Mouse (Mus musculus): ENCODE results near the gene Dapk1. TPM values are rescaled to one million over a fixed set of nuclear protein-coding genes. Genes with fewer than 3 reads are reported as not detected.

Gene Dapk1
- polyA plus RNA-seq, 1 experiment from 2014 or later: 19.4 TPM

DNA sequence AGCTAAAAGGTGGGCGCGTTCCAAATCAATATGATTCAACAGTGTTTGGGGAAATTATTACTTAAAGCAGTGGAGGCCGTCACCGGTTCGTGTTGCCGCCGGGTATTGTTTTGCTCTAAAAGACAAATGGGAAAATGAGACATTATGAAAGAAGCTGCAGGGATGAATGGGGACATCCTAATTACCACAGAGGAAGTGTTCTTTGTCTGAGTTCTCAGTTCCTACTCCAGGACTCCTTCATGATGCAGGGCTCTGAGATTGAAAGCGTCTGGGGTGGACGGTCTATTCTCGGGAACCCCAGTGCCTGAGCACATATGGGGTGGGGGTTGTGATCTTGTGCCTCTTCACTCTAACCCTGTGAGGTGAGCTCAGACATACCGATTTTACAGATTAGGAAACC is 48.3 kb downstream of the Dapk1 start:
- no peak for DNase-seq (ENCODE audit: low spot score)
- Histone ChIP-seq H3K4me1 (peaks cover 5% of the 10 kb centered on the region; the same call in 1 of the 2 replicates), H3K27ac (no peak overlapping the region), H3K4me3 (no peak overlapping the region), H3K9me3 (no peaks in the 10 kb centered on the region), H3K36me3 (no peaks in the 10 kb centered on the region), H3K27me3 (ENCODE audit: insufficient read depth, poor library complexity, severe bottlenecking) (no peaks in the 10 kb centered on the region)
- 90% methylated on average over 11 of the region's 11 CpGs for WGBS

DNA sequence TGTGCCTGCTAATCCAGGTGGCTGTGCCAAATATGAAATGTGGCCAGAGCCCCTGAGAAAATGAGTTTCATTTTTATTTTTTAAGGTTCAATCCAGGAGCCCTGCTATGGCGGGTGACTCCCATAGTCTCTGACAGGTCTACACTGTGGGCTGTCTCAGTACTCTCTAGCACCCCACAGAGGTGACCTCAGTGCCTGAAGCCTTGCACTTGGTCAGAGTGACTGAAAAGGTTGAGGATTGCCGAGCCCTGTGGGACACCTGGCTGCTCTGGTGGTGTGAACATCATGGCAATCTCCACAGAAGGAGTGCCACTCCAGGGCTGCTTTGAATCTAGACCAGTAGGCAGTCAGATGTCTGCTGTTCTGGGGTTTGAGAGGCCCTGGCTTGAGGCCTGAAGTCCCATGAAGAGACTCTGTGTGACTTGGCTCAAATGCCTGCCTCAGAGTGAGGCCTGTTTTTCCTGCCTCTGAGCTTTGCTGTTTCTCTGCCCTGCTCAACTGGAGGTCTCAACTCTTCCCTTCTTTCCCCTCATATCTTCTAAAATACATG is 52.3 kb downstream of the Dapk1 start:
- Histone ChIP-seq H3K4me3 (no peak overlapping the region), H3K27me3 (ENCODE audit: insufficient read depth, poor library complexity, severe bottlenecking) (no peaks in the 10 kb centered on the region), H3K27ac (no peak overlapping the region), H3K9me3 (no peaks in the 10 kb centered on the region), H3K36me3 (no peaks in the 10 kb centered on the region), H3K4me1 (peaks cover 5% of the 10 kb centered on the region; the same call in 1 of the 2 replicates)
- DNase-seq (ENCODE audit: low spot score): no peak
- WGBS: 72% methylated on average over 2 of the region's 2 CpGs

DNA sequence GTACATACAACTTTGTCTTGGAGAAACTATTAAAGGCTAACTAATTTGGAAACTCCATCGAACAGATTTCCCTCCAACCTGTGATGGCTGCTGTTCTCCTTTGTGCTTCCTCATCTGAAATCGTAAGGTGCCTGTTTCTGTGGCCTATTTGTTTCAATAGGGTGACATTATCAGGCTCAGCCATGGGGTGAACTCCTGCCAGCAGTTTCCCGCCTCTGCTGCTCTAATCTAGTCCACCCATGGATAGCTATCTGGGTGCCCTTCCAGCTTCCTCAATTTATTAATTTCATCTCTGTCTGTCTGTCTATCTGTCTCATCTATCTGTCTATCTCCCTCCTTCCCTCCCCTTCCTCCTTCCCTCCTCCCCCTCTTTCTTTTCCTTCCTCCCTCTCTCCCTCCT is 53.5 kb downstream of the Dapk1 start:
- no peak overlapping the region for H3K27ac ChIP-seq
- no peaks in the 10 kb centered on the region for H3K27me3 ChIP-seq (ENCODE audit: insufficient read depth, poor library complexity, severe bottlenecking)
- no peak for DNase-seq (ENCODE audit: low spot score)
- H3K36me3 ChIP-seq: no peaks in the 10 kb centered on the region
- H3K4me1 ChIP-seq: peaks cover 13% of the 10 kb centered on the region
- 73% methylated on average over 3 of the region's 3 CpGs for WGBS
- no peak overlapping the region for H3K4me3 ChIP-seq
- no peaks in the 10 kb centered on the region for H3K9me3 ChIP-seq

DNA sequence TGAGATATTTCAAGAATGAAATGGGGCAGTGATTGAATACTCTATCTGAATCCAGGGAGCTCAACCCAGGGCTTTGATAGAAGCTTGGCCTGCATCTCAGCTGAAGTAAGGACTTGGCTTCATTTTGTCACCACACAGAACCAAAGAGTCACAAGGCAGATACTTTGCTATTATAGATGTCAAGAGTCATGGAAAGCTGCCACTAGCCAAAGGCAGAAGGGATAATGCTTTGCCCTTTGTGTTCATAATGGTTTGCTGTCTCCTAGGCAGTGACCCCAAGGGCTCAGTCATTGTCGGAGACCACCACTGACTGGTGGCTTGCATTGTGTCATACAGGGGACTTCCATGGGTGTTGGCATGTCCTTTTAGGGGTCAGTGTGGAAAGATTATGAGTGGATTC is 57.9 kb downstream of the Dapk1 start:
- Histone ChIP-seq H3K4me1 (peaks cover 28% of the 10 kb centered on the region), H3K4me3 (no peak overlapping the region), H3K27me3 (ENCODE audit: insufficient read depth, poor library complexity, severe bottlenecking) (no peaks in the 10 kb centered on the region), H3K9me3 (no peaks in the 10 kb centered on the region), H3K36me3 (no peaks in the 10 kb centered on the region), H3K27ac (no peak overlapping the region)
- DNase-seq (ENCODE audit: low spot score): no peak
- 73% methylated on average over 1 of the region's 1 CpGs for WGBS

DNA sequence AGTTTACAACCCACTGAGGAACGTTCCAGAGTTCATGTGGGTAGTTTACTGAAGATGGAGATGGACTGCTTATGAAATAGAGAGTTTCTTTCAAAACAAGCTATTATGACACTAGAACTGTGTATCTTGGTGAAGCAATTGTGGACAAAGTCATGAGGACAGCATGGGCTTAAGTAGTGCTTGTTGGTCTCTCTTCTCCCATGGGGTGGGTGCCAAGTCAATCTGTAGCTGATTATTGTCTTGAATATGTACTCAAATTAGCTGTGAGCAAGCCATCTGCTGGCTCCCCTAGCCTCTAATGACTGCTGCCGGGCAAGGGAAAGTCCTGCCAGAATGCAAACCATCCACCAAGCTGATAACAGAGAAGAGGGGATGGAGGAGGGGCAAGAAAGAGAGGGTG is 58.3 kb downstream of the Dapk1 start:
- WGBS: 48% methylated on average over 2 of the region's 2 CpGs
- H3K9me3 ChIP-seq: no peaks in the 10 kb centered on the region
- no peak for DNase-seq (ENCODE audit: low spot score)
- no peaks in the 10 kb centered on the region for H3K27me3 ChIP-seq (ENCODE audit: insufficient read depth, poor library complexity, severe bottlenecking)
- H3K4me1 ChIP-seq: peaks cover 28% of the 10 kb centered on the region
- 0 out of 2 replicates have a peak overlapping the region, but pooled peaks have one; percentile 24 for H3K27ac ChIP-seq
- H3K36me3 ChIP-seq: no peaks in the 10 kb centered on the region
- no peak overlapping the region for H3K4me3 ChIP-seq

DNA sequence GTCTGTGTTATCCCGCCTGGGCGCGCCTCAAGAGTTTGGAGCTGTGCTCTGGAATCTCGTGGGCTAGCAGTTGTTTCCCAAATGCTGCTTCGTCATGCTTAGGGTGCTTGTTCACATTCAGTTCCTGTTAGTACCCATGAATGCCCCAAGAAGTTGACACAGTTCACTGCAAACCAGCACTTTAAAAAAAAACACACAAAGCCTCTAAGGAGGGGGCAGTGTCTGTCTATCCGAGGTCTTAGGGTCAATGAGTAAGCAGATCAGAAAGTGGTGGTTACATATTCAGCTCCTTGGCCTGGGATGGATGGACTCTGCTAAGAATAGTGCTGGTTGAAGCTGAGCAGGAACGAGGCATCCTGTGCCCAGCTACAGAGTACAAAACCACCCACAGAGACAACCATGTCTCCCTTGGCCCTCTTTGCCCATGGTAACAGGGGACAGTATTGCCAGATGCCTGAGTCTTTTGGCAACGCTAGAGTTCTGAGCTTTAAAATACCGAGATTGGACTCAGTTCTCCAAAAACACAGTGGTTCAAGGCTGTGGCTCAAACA is 59.0 kb downstream of the Dapk1 start:
- WGBS: 60% methylated on average over 9 of the region's 9 CpGs
- H3K27me3 ChIP-seq (ENCODE audit: insufficient read depth, poor library complexity, severe bottlenecking): no peaks in the 10 kb centered on the region
- no peak for DNase-seq (ENCODE audit: low spot score)
- H3K4me3 ChIP-seq: no peak overlapping the region
- peaks cover 28% of the 10 kb centered on the region for H3K4me1 ChIP-seq
- no peak overlapping the region for H3K27ac ChIP-seq
- H3K36me3 ChIP-seq: no peaks in the 10 kb centered on the region
- H3K9me3 ChIP-seq: no peaks in the 10 kb centered on the region

DNA sequence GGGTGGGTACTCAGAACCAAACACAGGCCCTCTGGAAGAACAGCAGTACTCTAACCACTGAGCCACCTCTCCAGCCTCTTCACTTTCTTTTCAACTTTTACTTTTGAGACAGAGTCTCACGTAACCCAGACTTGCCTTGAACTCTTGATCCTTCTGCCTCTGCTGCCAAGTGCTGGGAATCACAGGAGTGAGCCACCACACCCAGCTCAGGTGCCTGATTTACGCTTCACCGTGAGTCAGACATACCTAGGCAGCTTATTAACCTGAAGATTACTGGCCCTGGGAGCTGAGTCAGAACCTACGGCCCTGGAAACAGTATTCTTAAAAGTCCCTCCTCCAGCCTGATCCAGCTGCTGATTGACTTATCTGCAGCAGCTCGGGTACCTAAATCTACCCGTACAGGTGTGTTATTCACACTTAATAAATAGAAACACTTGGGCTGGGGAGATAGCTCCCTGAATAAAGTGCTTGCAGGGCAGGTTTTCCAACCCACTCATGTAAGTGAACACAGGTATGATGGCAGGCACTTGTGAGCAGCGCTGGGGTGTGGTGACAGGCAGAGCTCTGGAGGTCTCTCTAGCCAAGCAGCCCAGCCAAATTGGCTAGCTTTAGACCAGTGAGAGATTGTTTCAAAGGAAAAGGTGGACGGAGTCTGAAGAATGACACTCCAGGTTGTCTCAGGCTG is 60.9 kb downstream of the Dapk1 start:
- Histone ChIP-seq H3K4me1 (peaks cover 28% of the 10 kb centered on the region), H3K27ac (no peak overlapping the region), H3K27me3 (ENCODE audit: insufficient read depth, poor library complexity, severe bottlenecking) (no peaks in the 10 kb centered on the region), H3K36me3 (0 out of 2 replicates have a peak, but pooled peaks cover 2% of the 10 kb centered on the region), H3K9me3 (no peaks in the 10 kb centered on the region), H3K4me3 (no peak overlapping the region)
- DNase-seq (ENCODE audit: low spot score): no peak
- 81% methylated on average over 8 of the region's 8 CpGs for WGBS

DNA sequence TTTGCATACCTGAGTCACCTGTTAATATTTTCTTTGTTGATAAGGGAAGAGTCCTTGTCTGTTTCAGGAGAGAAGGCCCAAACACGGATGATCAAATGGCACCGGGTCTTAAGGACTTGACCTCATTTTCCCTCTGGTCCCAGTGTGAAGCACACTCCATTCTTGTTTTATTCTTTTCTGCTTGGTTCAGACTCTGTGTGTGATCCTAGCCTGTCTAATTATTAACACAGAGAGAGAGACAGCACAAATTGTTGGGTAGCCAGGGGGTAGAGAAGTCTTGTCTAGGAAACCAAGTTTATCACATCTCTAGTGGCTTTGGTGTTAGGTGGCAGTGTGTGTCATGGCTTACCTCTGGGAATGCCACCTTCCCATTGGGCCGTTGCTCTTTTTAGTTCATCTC is 62.3 kb downstream of the Dapk1 start:
- no peak overlapping the region for H3K27ac ChIP-seq
- H3K9me3 ChIP-seq: no peaks in the 10 kb centered on the region
- H3K4me1 ChIP-seq: peaks cover 28% of the 10 kb centered on the region
- H3K27me3 ChIP-seq (ENCODE audit: insufficient read depth, poor library complexity, severe bottlenecking): no peaks in the 10 kb centered on the region
- H3K4me3 ChIP-seq: no peak overlapping the region
- WGBS: 55% methylated on average over 3 of the region's 3 CpGs
- DNase-seq (ENCODE audit: low spot score): no peak
- H3K36me3 ChIP-seq: 0 out of 2 replicates have a peak, but pooled peaks cover 2% of the 10 kb centered on the region

DNA sequence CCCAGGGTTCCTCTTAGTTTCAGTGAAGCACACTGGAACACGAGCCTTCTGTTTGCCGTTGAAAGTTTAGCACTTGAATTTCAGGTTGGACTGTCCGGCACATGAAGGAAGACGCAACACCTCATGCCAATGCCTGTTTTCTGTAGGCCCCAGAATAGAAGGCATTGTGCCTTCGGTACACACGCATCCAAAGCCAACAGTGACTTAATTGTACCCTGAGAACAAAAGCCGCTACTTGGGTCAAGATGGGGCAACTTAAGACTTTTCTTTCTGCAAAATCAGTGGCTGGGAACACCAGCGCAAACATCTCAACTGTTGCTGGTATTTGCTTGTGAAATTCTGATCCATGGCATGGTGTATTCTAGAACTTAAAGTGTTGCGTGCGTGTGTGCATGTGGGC is 63.1 kb downstream of the Dapk1 start:
- no peaks in the 10 kb centered on the region for H3K9me3 ChIP-seq
- H3K36me3 ChIP-seq: 0 out of 2 replicates have a peak, but pooled peaks cover 2% of the 10 kb centered on the region
- peaks cover 25% of the 10 kb centered on the region for H3K4me1 ChIP-seq
- no peak for DNase-seq (ENCODE audit: low spot score)
- no peaks in the 10 kb centered on the region for H3K27me3 ChIP-seq (ENCODE audit: insufficient read depth, poor library complexity, severe bottlenecking)
- H3K27ac ChIP-seq: no peak overlapping the region
- no peak overlapping the region for H3K4me3 ChIP-seq
- 91% methylated on average over 10 of the region's 10 CpGs for WGBS

DNA sequence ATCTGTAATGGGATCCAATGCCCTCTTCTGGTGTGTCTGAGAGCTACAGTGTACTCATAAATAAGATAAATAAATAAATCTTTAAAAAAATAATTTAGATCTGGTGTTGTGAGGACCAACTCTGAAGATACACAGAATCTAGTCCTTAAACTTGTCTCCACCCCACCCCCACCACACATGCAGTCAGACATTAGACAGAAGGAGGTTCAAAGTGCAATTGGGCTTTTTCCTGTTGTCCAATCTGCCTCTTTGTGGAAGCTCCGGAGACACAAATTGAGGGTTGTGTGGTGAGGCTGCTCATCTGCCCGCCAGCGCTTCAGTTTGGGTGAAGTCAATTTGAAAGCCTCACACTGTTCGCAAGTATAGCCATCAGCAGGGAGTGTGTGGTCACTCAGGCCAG is 63.7 kb downstream of the Dapk1 start:
- peaks cover 23% of the 10 kb centered on the region for H3K4me1 ChIP-seq
- H3K36me3 ChIP-seq: 0 out of 2 replicates have a peak, but pooled peaks cover 2% of the 10 kb centered on the region
- H3K4me3 ChIP-seq: no peak overlapping the region
- no peak overlapping the region for H3K27ac ChIP-seq
- H3K9me3 ChIP-seq: no peaks in the 10 kb centered on the region
- WGBS: 90% methylated on average over 4 of the region's 4 CpGs
- H3K27me3 ChIP-seq (ENCODE audit: insufficient read depth, poor library complexity, severe bottlenecking): no peaks in the 10 kb centered on the region
- no peak for DNase-seq (ENCODE audit: low spot score)

DNA sequence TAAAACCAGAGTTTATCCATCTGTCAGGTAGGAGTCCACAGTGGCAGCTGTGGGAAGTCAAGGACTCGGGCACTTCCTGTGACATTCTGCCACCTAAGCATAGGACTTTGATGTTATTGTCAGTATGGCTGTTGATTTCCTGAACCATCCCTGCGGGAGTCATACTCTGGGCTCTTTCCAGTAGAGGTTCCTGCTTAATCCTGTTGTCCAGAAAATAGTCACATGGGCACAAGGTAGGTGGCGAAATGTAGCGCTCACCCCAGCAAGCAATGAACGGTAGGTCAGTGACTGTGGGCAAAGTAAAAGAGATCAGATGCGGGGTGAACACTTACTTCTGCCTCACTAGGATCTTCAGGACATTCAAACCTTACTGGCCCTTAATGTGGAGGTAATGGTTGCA is 66.3 kb downstream of the Dapk1 start:
- H3K27me3 ChIP-seq (ENCODE audit: insufficient read depth, poor library complexity, severe bottlenecking): no peaks in the 10 kb centered on the region
- H3K36me3 ChIP-seq: 0 out of 2 replicates have a peak, but pooled peaks cover 2% of the 10 kb centered on the region
- no peaks in the 10 kb centered on the region for H3K9me3 ChIP-seq
- no peak overlapping the region for H3K4me3 ChIP-seq
- 75% methylated on average over 6 of the region's 6 CpGs for WGBS
- no peak for DNase-seq (ENCODE audit: low spot score)
- H3K27ac ChIP-seq: no peak overlapping the region
- H3K4me1 ChIP-seq: peaks cover 38% of the 10 kb centered on the region

DNA sequence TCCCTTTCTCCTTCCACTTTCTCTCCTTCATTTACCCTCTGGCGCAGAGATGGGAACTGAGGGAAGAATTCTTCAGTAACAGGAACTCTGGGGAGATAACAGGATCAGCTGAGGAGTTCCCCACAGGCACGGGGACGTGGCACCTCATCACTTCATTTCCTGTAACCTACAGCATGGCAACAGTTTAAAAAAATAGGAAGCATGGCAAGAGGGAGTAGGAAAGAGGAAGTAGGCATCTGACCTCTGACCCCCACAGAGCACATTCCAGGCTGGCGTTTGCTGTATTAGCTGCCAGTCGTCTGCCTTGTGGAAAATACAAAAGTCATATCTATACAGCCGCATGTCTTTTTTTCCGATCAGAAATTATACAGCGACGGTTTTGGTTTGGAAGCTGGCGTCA is 68.9 kb downstream of the Dapk1 start:
- 33% methylated on average over 10 of the region's 10 CpGs for WGBS
- Histone ChIP-seq H3K9me3 (no peaks in the 10 kb centered on the region), H3K4me1 (peaks cover 50% of the 10 kb centered on the region), H3K27ac (peak overlapping the region; percentile 75; the same call in 1 of the 2 replicates), H3K27me3 (ENCODE audit: insufficient read depth, poor library complexity, severe bottlenecking) (no peaks in the 10 kb centered on the region), H3K4me3 (peak overlapping the region; percentile 18; the same call in 1 of the 2 replicates), H3K36me3 (0 out of 2 replicates have a peak, but pooled peaks cover 2% of the 10 kb centered on the region)
- DNase-seq (ENCODE audit: low spot score): no peak

DNA sequence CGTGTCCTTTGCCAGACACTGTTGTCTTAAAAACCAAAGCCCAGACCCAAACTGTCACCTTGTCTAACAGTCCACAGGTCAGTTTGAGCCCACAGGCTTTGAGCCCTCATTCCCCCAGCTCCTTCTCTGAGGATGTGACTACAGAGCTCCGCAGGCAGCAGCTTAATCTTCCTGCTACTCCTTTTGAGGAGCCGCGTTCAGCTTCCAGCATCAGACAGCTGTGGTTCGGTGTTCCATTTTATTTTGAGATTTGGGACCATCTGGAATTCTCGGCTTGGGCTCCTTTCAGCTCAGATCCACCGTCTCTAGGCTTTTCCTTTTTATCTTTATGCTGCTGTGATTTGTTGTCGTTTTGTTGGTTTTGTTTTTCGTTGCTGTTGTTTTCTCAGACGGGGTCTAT is 69.5 kb downstream of the Dapk1 start:
- 0 out of 2 replicates have a peak, but pooled peaks cover 2% of the 10 kb centered on the region for H3K36me3 ChIP-seq
- H3K4me1 ChIP-seq: peaks cover 56% of the 10 kb centered on the region
- H3K27ac ChIP-seq: peak overlapping the region; percentile 75; the same call in 1 of the 2 replicates
- no peak overlapping the region for H3K4me3 ChIP-seq
- H3K27me3 ChIP-seq (ENCODE audit: insufficient read depth, poor library complexity, severe bottlenecking): no peaks in the 10 kb centered on the region
- H3K9me3 ChIP-seq: no peaks in the 10 kb centered on the region
- DNase-seq (ENCODE audit: low spot score): no peak
- whole genome bisulfite sequencing: 57% methylated on average over 10 of the region's 10 CpGs

Data from heart, embryonic 10.5 days (tissue).